Mouse (Mus musculus): ENCODE results near the gene Reep6. TPM values are rescaled to one million over a fixed set of nuclear protein-coding genes. Genes with fewer than 3 reads are reported as not detected.

Reep6 gene
- polyA plus RNA-seq, 1 experiment = 25.1 TPM

DNA sequence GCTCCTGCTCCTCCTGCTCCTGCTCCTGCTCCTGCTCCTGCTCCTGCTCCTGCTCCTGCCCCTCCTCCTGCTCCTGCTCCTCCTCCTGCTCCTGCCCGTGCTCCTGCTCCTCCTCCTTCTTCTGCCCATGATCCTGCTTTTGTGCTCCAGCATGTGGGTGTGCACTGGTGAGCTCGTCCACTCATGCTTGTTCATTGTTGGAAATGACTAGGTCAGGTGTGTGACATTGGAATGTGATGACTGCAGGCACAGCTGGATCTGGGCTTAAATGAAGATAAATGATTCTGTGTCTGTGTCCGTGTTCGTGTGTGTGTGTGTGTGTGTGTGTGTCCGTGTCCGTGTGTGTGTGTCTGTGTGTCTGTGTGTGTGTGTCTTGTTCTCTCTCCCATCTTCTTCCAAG lies 38.6 kb downstream of the Reep6 start:
- no peaks in the 10 kb centered on the region for H3K4me1 ChIP-seq (ENCODE audit: control insufficient read depth, insufficient read depth, low read length)
- no peak for DNase-seq
- TF ChIP-seq POLR2A (IDR thresholded peaks at IDR 0.05; ENCODE audit: low read depth, low read length) = no peak
- no peak for TF ChIP-seq CTCF (conservative IDR thresholded peaks at IDR 0.05; ENCODE audit: insufficient read depth, insufficient read length, low read depth, low read length)
- 83% methylated on average over 6 of the region's 6 CpGs for WGBS
- H3K27me3 ChIP-seq (replicated peaks; ENCODE audit: control insufficient read depth, insufficient read depth, low read length) = no peaks in the 10 kb centered on the region
- H3K27ac ChIP-seq (ENCODE audit: insufficient read depth, low read depth, low read length) = no peak overlapping the region
- no peaks in the 10 kb centered on the region for H3K36me3 ChIP-seq (ENCODE audit: control insufficient read depth, insufficient read depth, low read length)
- no peak overlapping the region for H3K4me3 ChIP-seq (ENCODE audit: insufficient read depth, low read depth, low read length)

DNA sequence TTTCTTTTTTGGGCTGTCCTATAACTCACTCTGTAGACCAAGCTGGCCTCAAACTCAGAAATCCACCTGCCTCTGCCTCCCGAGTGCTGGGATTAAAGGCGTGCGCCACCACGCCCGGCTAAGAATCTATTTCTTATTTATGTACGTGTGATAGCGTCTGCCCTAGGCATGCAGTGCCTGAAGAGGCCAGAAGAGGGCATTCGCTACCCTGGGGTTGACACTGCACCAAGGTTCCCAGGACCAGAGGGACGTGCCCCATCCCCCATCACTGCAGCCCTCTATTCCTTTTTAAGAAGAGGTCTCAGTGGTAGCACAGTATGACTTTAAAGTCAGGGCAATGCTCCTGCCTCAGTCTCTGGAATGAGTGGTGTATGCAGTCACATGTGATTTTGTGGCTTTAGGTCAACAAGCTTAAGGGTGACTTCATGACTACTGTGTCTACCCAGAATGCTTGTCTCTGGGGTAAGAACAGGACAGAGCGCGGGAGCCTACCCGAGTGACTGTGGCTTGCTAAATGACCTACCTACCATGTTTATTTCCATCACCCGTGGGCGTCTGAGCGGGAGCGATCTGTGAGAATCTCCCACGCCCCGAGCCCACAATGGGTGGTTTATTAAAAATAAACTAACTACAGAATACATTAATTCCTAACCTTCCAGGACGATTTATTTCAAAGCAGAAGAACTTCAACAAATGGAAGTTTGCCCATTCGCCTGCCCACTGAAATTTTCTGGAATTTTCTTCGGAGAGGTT lies 40.4 kb downstream of the Reep6 start:
- Histone ChIP-seq H3K27me3 (replicated peaks; ENCODE audit: control insufficient read depth, insufficient read depth, low read length) (no peaks in the 10 kb centered on the region), H3K27ac (ENCODE audit: insufficient read depth, low read depth, low read length) (no peak overlapping the region), H3K36me3 (ENCODE audit: control insufficient read depth, insufficient read depth, low read length) (no peaks in the 10 kb centered on the region), H3K4me1 (ENCODE audit: control insufficient read depth, insufficient read depth, low read length) (no peaks in the 10 kb centered on the region), H3K4me3 (ENCODE audit: insufficient read depth, low read depth, low read length) (no peak overlapping the region)
- TF ChIP-seq POLR2A (IDR thresholded peaks at IDR 0.05; ENCODE audit: low read depth, low read length) (no peak), CTCF (conservative IDR thresholded peaks at IDR 0.05; ENCODE audit: insufficient read depth, insufficient read length, low read depth, low read length) (peak; percentile 50)
- DNase-seq = no peak
- 74% methylated on average over 21 of the region's 21 CpGs for WGBS

DNA sequence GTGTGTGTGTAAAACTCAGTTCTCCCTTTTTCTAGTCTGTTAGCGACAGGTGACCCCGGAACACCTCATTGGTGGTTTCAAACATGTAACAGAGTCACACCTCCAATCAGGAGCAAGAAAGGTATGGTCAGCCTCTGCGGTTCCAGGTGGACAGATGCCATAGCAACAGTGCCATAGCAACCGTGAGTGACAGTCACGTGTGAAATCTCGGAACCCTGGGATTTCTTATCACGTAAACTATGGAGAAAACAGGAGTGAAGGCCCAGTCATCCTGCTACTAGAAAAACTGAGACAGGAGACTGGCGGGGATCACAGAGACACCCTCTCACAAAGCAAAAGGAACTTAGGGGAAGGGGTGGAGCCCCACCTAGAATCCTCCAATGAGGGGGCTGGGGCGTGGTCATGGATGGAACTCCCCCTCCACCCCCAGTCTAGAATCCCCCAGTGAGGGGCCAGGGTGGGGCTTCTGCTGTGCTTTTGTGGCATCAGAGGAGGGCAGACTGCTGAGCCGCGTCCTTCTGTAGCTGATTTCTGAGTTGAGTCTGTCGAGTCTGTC lies 41.7 kb downstream of the Reep6 start:
- 7% methylated on average over 12 of the region's 12 CpGs for WGBS
- Histone ChIP-seq H3K4me1 (ENCODE audit: control insufficient read depth, insufficient read depth, low read length) (no peaks in the 10 kb centered on the region), H3K27ac (ENCODE audit: insufficient read depth, low read depth, low read length) (no peak overlapping the region), H3K27me3 (replicated peaks; ENCODE audit: control insufficient read depth, insufficient read depth, low read length) (no peaks in the 10 kb centered on the region), H3K4me3 (ENCODE audit: insufficient read depth, low read depth, low read length) (no peak overlapping the region), H3K36me3 (ENCODE audit: control insufficient read depth, insufficient read depth, low read length) (no peaks in the 10 kb centered on the region)
- peak; percentile 69 for DNase-seq
- TF ChIP-seq POLR2A (IDR thresholded peaks at IDR 0.05; ENCODE audit: low read depth, low read length) = no peak
- TF ChIP-seq CTCF (conservative IDR thresholded peaks at IDR 0.05; ENCODE audit: insufficient read depth, insufficient read length, low read depth, low read length) = no peak

DNA sequence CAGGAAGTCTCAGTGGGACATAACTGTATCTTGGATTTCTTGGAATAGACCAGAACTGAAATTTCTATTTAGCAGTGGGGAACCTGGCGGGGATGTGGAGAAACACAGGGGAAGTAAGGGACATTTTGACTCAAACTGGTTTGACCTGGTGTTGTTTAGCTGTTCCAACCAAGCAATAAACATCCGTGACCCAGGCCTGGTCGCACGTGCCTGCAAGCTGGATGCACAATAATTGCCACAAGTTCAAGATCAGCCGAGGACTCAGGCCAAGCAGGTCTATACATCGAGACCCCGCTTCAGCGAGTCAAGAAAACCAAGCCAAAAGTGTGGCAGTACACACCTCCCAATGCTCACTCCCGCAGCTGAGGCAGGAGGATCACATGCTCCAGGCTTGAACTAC lies 42.2 kb downstream of the Reep6 start:
- TF ChIP-seq CTCF (conservative IDR thresholded peaks at IDR 0.05; ENCODE audit: insufficient read depth, insufficient read length, low read depth, low read length) (no peak), POLR2A (IDR thresholded peaks at IDR 0.05; ENCODE audit: low read depth, low read length) (no peak)
- no peak for DNase-seq

GRCm38 (mm10) chr10:80372706-80373105 lies 43.0 kb downstream of the Reep6 start:
- H3K27me3 ChIP-seq (replicated peaks; ENCODE audit: control insufficient read depth, insufficient read depth, low read length) = no peaks in the 10 kb centered on the region
- WGBS = 93% methylated on average over 6 of the region's 6 CpGs
- no peaks in the 10 kb centered on the region for H3K36me3 ChIP-seq (ENCODE audit: control insufficient read depth, insufficient read depth, low read length)
- DNase-seq = no peak
- no peaks in the 10 kb centered on the region for H3K4me1 ChIP-seq (ENCODE audit: control insufficient read depth, insufficient read depth, low read length)
- TF ChIP-seq CTCF (conservative IDR thresholded peaks at IDR 0.05; ENCODE audit: insufficient read depth, insufficient read length, low read depth, low read length) (no peak), POLR2A (IDR thresholded peaks at IDR 0.05; ENCODE audit: low read depth, low read length) (no peak)
- H3K27ac ChIP-seq (ENCODE audit: insufficient read depth, low read depth, low read length) = no peak overlapping the region
- no peak overlapping the region for H3K4me3 ChIP-seq (ENCODE audit: insufficient read depth, low read depth, low read length)

More for the DNA sequence above, 42.2 kb downstream of the Reep6 start:
- Histone ChIP-seq H3K27me3 (replicated peaks; ENCODE audit: control insufficient read depth, insufficient read depth, low read length) (no peaks in the 10 kb centered on the region), H3K36me3 (ENCODE audit: control insufficient read depth, insufficient read depth, low read length) (no peaks in the 10 kb centered on the region), H3K4me1 (ENCODE audit: control insufficient read depth, insufficient read depth, low read length) (no peaks in the 10 kb centered on the region), H3K27ac (ENCODE audit: insufficient read depth, low read depth, low read length) (no peak overlapping the region), H3K4me3 (ENCODE audit: insufficient read depth, low read depth, low read length) (no peak overlapping the region)
- WGBS = 55% methylated on average over 9 of the region's 9 CpGs

GRCm38 (mm10) chr10:80374063-80374462 lies 44.3 kb downstream of the Reep6 start:
- WGBS = 31% methylated on average over 6 of the region's 6 CpGs
- Histone ChIP-seq H3K4me3 (ENCODE audit: insufficient read depth, low read depth, low read length) (no peak overlapping the region), H3K36me3 (ENCODE audit: control insufficient read depth, insufficient read depth, low read length) (no peaks in the 10 kb centered on the region), H3K27ac (ENCODE audit: insufficient read depth, low read depth, low read length) (no peak overlapping the region), H3K27me3 (replicated peaks; ENCODE audit: control insufficient read depth, insufficient read depth, low read length) (no peaks in the 10 kb centered on the region), H3K4me1 (ENCODE audit: control insufficient read depth, insufficient read depth, low read length) (no peaks in the 10 kb centered on the region)
- peak; percentile 88 for DNase-seq
- TF ChIP-seq CTCF (conservative IDR thresholded peaks at IDR 0.05; ENCODE audit: insufficient read depth, insufficient read length, low read depth, low read length) (peak; percentile 80), POLR2A (IDR thresholded peaks at IDR 0.05; ENCODE audit: low read depth, low read length) (no peak)

GRCm38 (mm10) chr10:80376160-80376559 lies 46.4 kb downstream of the Reep6 start:
- Histone ChIP-seq H3K27ac (ENCODE audit: insufficient read depth, low read depth, low read length) (no peak overlapping the region), H3K4me1 (ENCODE audit: control insufficient read depth, insufficient read depth, low read length) (no peaks in the 10 kb centered on the region), H3K27me3 (replicated peaks; ENCODE audit: control insufficient read depth, insufficient read depth, low read length) (no peaks in the 10 kb centered on the region), H3K4me3 (ENCODE audit: insufficient read depth, low read depth, low read length) (no peak overlapping the region), H3K36me3 (ENCODE audit: control insufficient read depth, insufficient read depth, low read length) (no peaks in the 10 kb centered on the region)
- TF ChIP-seq CTCF (conservative IDR thresholded peaks at IDR 0.05; ENCODE audit: insufficient read depth, insufficient read length, low read depth, low read length) (peak; percentile 92), POLR2A (IDR thresholded peaks at IDR 0.05; ENCODE audit: low read depth, low read length) (no peak)
- 2% methylated on average over 7 of the region's 7 CpGs for WGBS
- peak; percentile 94 for DNase-seq
